Mouse (Mus musculus): ENCODE results near the gene Fam24b.

Fam24b gene

GRCm38 (mm10) chr7:131329416-131329815 lies at the start of gene Fam24b:
Gene Fam24b, minus strand, starts transcription at chr7:131329516.
- no peak for DNase-seq (ENCODE audit: low spot score in 2 of 2)

GRCm38 (mm10) chr7:131371880-131372651 lies 42.8 kb upstream of the Fam24b start:
- no peak for DNase-seq (ENCODE audit: low spot score in 2 of 2)

GRCm38 (mm10) chr7:131371470-131371860 lies 42.1 kb upstream of the Fam24b start:
- no peak for DNase-seq (ENCODE audit: low spot score in 2 of 2)

- DNase-seq (ENCODE audit: low spot score in 2 of 2) = peak; percentile 67 to 89
These were observed 41.5 kb upstream of the Fam24b start, which contains the start of gene Pstk for GRCm38 (mm10) chr7:131370648-131371469. Gene Pstk, plus strand, starts transcription at chr7:131371141.

- no peak for DNase-seq (ENCODE audit: low spot score in 2 of 2)
These were observed 34.8 kb upstream of the Fam24b start for GRCm38 (mm10) chr7:131364131-131364530.

GRCm38 (mm10) chr7:131362615-131363300 lies 33.4 kb upstream of the Fam24b start, which contains the start of gene 2310057M21Rik:
Gene 2310057M21Rik, minus strand, starts transcription at chr7:131362759.
- DNase-seq (ENCODE audit: low spot score in 2 of 2) = peak; percentile 90 to 95

GRCm38 (mm10) chr7:131362269-131362614 lies 32.9 kb upstream of the Fam24b start:
- no peak for DNase-seq (ENCODE audit: low spot score in 2 of 2)

GRCm38 (mm10) chr7:131356105-131356504 lies 26.8 kb upstream of the Fam24b start:
- DNase-seq (ENCODE audit: low spot score in 2 of 2) = no peak

- DNase-seq (ENCODE audit: low spot score in 2 of 2) = no peak
These were observed 16.7 kb upstream of the Fam24b start for GRCm38 (mm10) chr7:131345856-131346541.

- DNase-seq (ENCODE audit: low spot score in 2 of 2) = no peak
These were observed 8.3 kb upstream of the Fam24b start for GRCm38 (mm10) chr7:131337502-131338068.

- DNase-seq (ENCODE audit: low spot score in 2 of 2) = no peak
These were observed 4.2 kb upstream of the Fam24b start, which contains the start of gene Fam24a for GRCm38 (mm10) chr7:131333564-131333963. Gene Fam24a, plus strand, starts transcription at chr7:131333864.

GRCm38 (mm10) chr7:131331688-131332087 lies 2.4 kb upstream of the Fam24b start:
- DNase-seq (ENCODE audit: low spot score in 2 of 2) = no peak

- no peak for DNase-seq (ENCODE audit: low spot score in 2 of 2)
These were observed 2.3 kb downstream of the Fam24b start for GRCm38 (mm10) chr7:131327054-131327453.

GRCm38 (mm10) chr7:131322192-131322591 lies 7.1 kb downstream of the Fam24b start, which contains the start of gene Cuzd1:
Gene Cuzd1, minus strand, starts transcription at chr7:131322292.
- no peak for DNase-seq (ENCODE audit: low spot score in 2 of 2)

- DNase-seq (ENCODE audit: low spot score in 2 of 2) = no peak
These were observed 11.0 kb downstream of the Fam24b start for GRCm38 (mm10) chr7:131318340-131318739.

- no peak for DNase-seq (ENCODE audit: low spot score in 2 of 2)
These were observed 11.7 kb downstream of the Fam24b start for GRCm38 (mm10) chr7:131317587-131317986.

- DNase-seq (ENCODE audit: low spot score in 2 of 2) = no peak
These were observed 14.8 kb downstream of the Fam24b start for GRCm38 (mm10) chr7:131314493-131314892.

- no peak for DNase-seq (ENCODE audit: low spot score in 2 of 2)
These were observed 22.6 kb downstream of the Fam24b start for GRCm38 (mm10) chr7:131306733-131307132.

GRCm38 (mm10) chr7:131303340-131303739 lies 26.0 kb downstream of the Fam24b start:
- DNase-seq (ENCODE audit: low spot score in 2 of 2) = no peak

- no peak for DNase-seq (ENCODE audit: low spot score in 2 of 2)
These were observed 32.2 kb downstream of the Fam24b start for GRCm38 (mm10) chr7:131297151-131297550.
